Comparison of ENCODE assay signal across 19 mouse cellular contexts in the genomic region with DNA sequence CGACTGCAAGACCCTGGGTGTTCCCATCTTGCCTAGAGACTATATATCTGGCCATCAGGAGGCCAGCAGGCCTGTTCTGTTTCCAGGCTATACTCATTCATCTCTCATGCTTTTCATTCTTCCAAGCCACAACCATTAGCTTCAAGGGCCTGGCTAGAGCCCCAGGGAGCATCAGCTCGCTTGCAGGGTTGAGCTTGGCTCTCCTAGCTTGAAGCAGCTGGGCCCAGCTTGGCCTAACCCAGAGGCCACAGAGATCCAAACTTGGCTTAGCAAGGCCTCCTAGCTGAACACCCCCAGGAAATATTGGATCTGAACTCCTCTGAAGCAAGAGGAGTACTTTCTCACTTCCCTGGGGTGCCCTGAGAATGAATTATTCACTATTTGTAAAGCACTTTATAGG. TPM values are rescaled to one million over a fixed set of nuclear protein-coding genes. Genes with fewer than 3 reads are reported as not detected.
DNase-seq lines count a peak whose midpoint lies in the region.
"Had no signal": no experiment of that assay in that cellular context is flagged by ENCODE, and none has a peak within 500 bp of the region (broad histone marks: within the 10 kb centered on the region; RNA-seq: fewer than 3 reads in every experiment).

No protein-coding gene starts in this region.

- peak; percentile 99 for DNase-seq in heart, adult 11 months
- no peak for DNase-seq in heart, embryonic 10.5 days (ENCODE audit: low spot score)
- peak; percentile 46 for DNase-seq in Muller cell, postnatal 12 days (ENCODE audit: inconsistent ontology term)
- peak; percentile 67 to 74 for DNase-seq in heart, postnatal 14 days
- DNase-seq in lung, postnatal 14 days: peak; percentile 36
- no peak for DNase-seq in embryo, embryonic 9.5 days (ENCODE audit: extremely low spot score)
- no peak for DNase-seq in layer of hippocampus, adult 9-10 months (ENCODE audit: low spot score)
- DNase-seq: adrenal gland, adult 8-10 months; B cell, adult 2 months; cerebellum, adult 2 months; liver, embryonic 13.5 days; retina, postnatal 1 day; spleen, adult 18-20 months; thymus, postnatal 36 days had no signal

- peaks cover 10% of the 10 kb centered on the region; the same call in 1 of the 2 replicates for H3K4me1 ChIP-seq in heart, embryonic 10.5 days
- H3K4me1 ChIP-seq: liver, embryonic 13.5 days; megakaryocyte, embryonic 14.5 days; neural tube, embryonic 13.5 days had no signal

- H3K27me3 ChIP-seq in heart, embryonic 10.5 days (ENCODE audit: insufficient read depth, poor library complexity, severe bottlenecking): no peaks in the 10 kb centered on the region
- H3K27me3 ChIP-seq: liver, embryonic 13.5 days; neural tube, embryonic 13.5 days had no signal

- 0 out of 2 replicates have a peak, but pooled peaks cover under 1% of the 10 kb centered on the region for H3K9me3 ChIP-seq in heart, embryonic 10.5 days
- H3K9me3 ChIP-seq: liver, embryonic 13.5 days had no signal

- WGBS in heart, embryonic 10.5 days: 75% methylated on average over 2 of the region's 2 CpGs

- intact Hi-C loops in heart, postnatal 14 days (cut with DNase I): no loop called here

- H3K36me3 ChIP-seq in heart, embryonic 10.5 days: no peaks in the 10 kb centered on the region
- H3K36me3 ChIP-seq: liver, embryonic 13.5 days; neural tube, embryonic 13.5 days had no signal

- no peak overlapping the region for H3K4me3 ChIP-seq in heart, embryonic 10.5 days
- H3K4me3 ChIP-seq: erythroblast, embryonic 14.5 days; liver, embryonic 13.5 days; megakaryocyte, embryonic 14.5 days; neural tube, embryonic 13.5 days had no signal

- H3K27ac ChIP-seq in heart, embryonic 10.5 days: no peak overlapping the region
- H3K27ac ChIP-seq: liver, embryonic 13.5 days had no signal

RNA-seq across cellular contexts. Expression of gene 3425401B19Rik, which starts 50.3 kb away (rescaled TPM):
- 7.2 and 16.6 TPM in 2 replicates for polyA plus RNA-seq in heart, embryonic 10.5 days (2016; fragmentation: Nextera tagmentation; extraction: Ambion mirVana)
- total RNA-seq in heart, postnatal 14 days (2021): 10 to 100 TPM; 82.3 to 85.2 TPM
- polyA plus RNA-seq: erythroblast, embryonic 14.5 days; forebrain, embryonic 16.5 days had no signal

RNA-seq across cellular contexts. Expression of gene Tmem273, which starts 50.4 kb away (rescaled TPM):
- 0.18 and 0.39 TPM in 2 replicates for polyA plus RNA-seq in heart, embryonic 10.5 days (2016; fragmentation: Nextera tagmentation; extraction: Ambion mirVana)
- 1 to 10 TPM; 1.6 to 2.0 TPM for total RNA-seq in heart, postnatal 14 days (2021)
- total RNA-seq: ES-E14 had no signal
- polyA plus RNA-seq: erythroblast, embryonic 14.5 days had no signal

Comparison
In these comparisons a context has a peak if more than half of its experiments do, and no peak if none do; other contexts are left out.
1. DNase-seq: peak in heart, adult 11 months (single experiment), Muller cell, postnatal 12 days (single experiment), heart, postnatal 14 days (2 of 2) and lung, postnatal 14 days (single experiment); none in heart, embryonic 10.5 days (single experiment), embryo, embryonic 9.5 days (single experiment) and layer of hippocampus, adult 9-10 months (single experiment).